In genomic region chr9:117957195-117957594, GRCm38 (mm10) we compare ENCODE assay signal across 17 mouse cellular contexts.
DNase-seq lines count a peak whose midpoint lies in the region; ATAC-seq lines count a peak whose summit lies in the region.
"Had no signal": no experiment of that assay in that cellular context is flagged by ENCODE, and none has a peak within 500 bp of the region (broad histone marks: within the 10 kb centered on the region; RNA-seq: fewer than 3 reads in every experiment).

No protein-coding gene starts in this region.

- H3K9me3 ChIP-seq in heart, embryonic 15.5 days (replicated peaks): no peaks in the 10 kb centered on the region
- H3K9me3 ChIP-seq in heart, embryonic 12.5 days (replicated peaks): no peaks in the 10 kb centered on the region
- H3K9me3 ChIP-seq in kidney, embryonic 16.5 days (ENCODE audit: low read length): no peaks in the 10 kb centered on the region
- no peaks in the 10 kb centered on the region for H3K9me3 ChIP-seq in neural tube, embryonic 13.5 days
- H3K9me3 ChIP-seq in stomach, embryonic 16.5 days (replicated peaks; ENCODE audit: control insufficient read depth, low read length): no peaks in the 10 kb centered on the region
- H3K9me3 ChIP-seq: embryonic facial prominence, embryonic 15.5 days; limb, embryonic 13.5 days; liver, embryonic 15.5 days; neural tube, embryonic 12.5 days had no signal

- DNase-seq in kidney, postnatal 4 days: no peak
- no peak for DNase-seq in neural tube, embryonic 10.5 days (ENCODE audit: extremely low spot score, low spot score)
- DNase-seq: cerebellum, adult 2 months; cerebellum, postnatal 36 days; layer of hippocampus, postnatal 36 days had no signal

- peak overlapping the region; percentile 53 for H3K27ac ChIP-seq in heart, embryonic 15.5 days
- no peak overlapping the region for H3K27ac ChIP-seq in heart, embryonic 12.5 days (ENCODE audit: poor library complexity, severe bottlenecking)
- peak overlapping the region; percentile 54; the same call in 1 of the 2 replicates for H3K27ac ChIP-seq in kidney, embryonic 16.5 days (ENCODE audit: low read length)
- H3K27ac ChIP-seq in neural tube, embryonic 13.5 days (replicated peaks): peak overlapping the region; percentile 29; the same call in 1 of the 2 replicates
- H3K27ac ChIP-seq in stomach, embryonic 16.5 days (ENCODE audit: low read length): peak overlapping the region; percentile 78
- H3K27ac ChIP-seq: embryonic facial prominence, embryonic 15.5 days; layer of hippocampus, adult 2 months; limb, embryonic 13.5 days; liver, embryonic 15.5 days; neural tube, embryonic 12.5 days had no signal

- no peak for ATAC-seq in heart, embryonic 15.5 days (replicated peaks; ENCODE audit: insufficient number of reproducible peaks, insufficient read depth, low FRiP score, low read depth)
- ATAC-seq in heart, embryonic 12.5 days (ENCODE audit: insufficient number of reproducible peaks, low FRiP score): no peak
- no peak for ATAC-seq in kidney, embryonic 16.5 days (ENCODE audit: low FRiP score, low TSS enrichment)
- ATAC-seq in neural tube, embryonic 13.5 days (ENCODE audit: low read depth): no peak
- peak; percentile 44; the same call in 1 of the 2 replicates for ATAC-seq in stomach, embryonic 16.5 days (ENCODE audit: insufficient read depth, low FRiP score)
- ATAC-seq: hindbrain, embryonic 16.5 days had no signal

- H3K4me1 ChIP-seq in heart, embryonic 15.5 days (replicated peaks): peaks cover 8% of the 10 kb centered on the region
- peaks cover 8% of the 10 kb centered on the region for H3K4me1 ChIP-seq in heart, embryonic 12.5 days (replicated peaks)
- H3K4me1 ChIP-seq in kidney, embryonic 16.5 days (ENCODE audit: insufficient read depth, low read length): peaks cover 5% of the 10 kb centered on the region; the same call in 1 of the 2 replicates
- peaks cover 12% of the 10 kb centered on the region for H3K4me1 ChIP-seq in neural tube, embryonic 13.5 days (replicated peaks)
- H3K4me1 ChIP-seq in stomach, embryonic 16.5 days (ENCODE audit: control insufficient read depth, insufficient read depth, low read length): peaks cover 10% of the 10 kb centered on the region; the same call in 1 of the 2 replicates
- H3K4me1 ChIP-seq: embryonic facial prominence, embryonic 15.5 days; limb, embryonic 13.5 days; liver, embryonic 15.5 days; neural tube, embryonic 12.5 days had no signal

- H3K4me2 ChIP-seq in heart, embryonic 15.5 days: no peak overlapping the region
- H3K4me2 ChIP-seq in heart, embryonic 12.5 days: no peak overlapping the region
- H3K4me2 ChIP-seq in kidney, embryonic 16.5 days (replicated peaks; ENCODE audit: low read depth, low read length): no peak overlapping the region
- no peak overlapping the region for H3K4me2 ChIP-seq in neural tube, embryonic 13.5 days
- H3K4me2 ChIP-seq in stomach, embryonic 16.5 days (ENCODE audit: low read depth, low read length): no peak overlapping the region
- H3K4me2 ChIP-seq: embryonic facial prominence, embryonic 15.5 days; limb, embryonic 13.5 days; liver, embryonic 15.5 days; neural tube, embryonic 12.5 days had no signal

- H3K36me3 ChIP-seq in heart, embryonic 15.5 days: no peaks in the 10 kb centered on the region
- H3K36me3 ChIP-seq in heart, embryonic 12.5 days: no peaks in the 10 kb centered on the region
- no peaks in the 10 kb centered on the region for H3K36me3 ChIP-seq in kidney, embryonic 16.5 days (ENCODE audit: insufficient read depth, low read length)
- H3K36me3 ChIP-seq in neural tube, embryonic 13.5 days: no peaks in the 10 kb centered on the region
- no peaks in the 10 kb centered on the region for H3K36me3 ChIP-seq in stomach, embryonic 16.5 days (ENCODE audit: control insufficient read depth, insufficient read depth, low read length)
- H3K36me3 ChIP-seq: embryonic facial prominence, embryonic 15.5 days; limb, embryonic 13.5 days; liver, embryonic 15.5 days; neural tube, embryonic 12.5 days had no signal

- no peak overlapping the region for H3K9ac ChIP-seq in heart, embryonic 15.5 days
- H3K9ac ChIP-seq in heart, embryonic 12.5 days: no peak overlapping the region
- H3K9ac ChIP-seq in kidney, embryonic 16.5 days (replicated peaks; ENCODE audit: low read length): no peak overlapping the region
- H3K9ac ChIP-seq in neural tube, embryonic 13.5 days: no peak overlapping the region
- no peak overlapping the region for H3K9ac ChIP-seq in stomach, embryonic 16.5 days (ENCODE audit: low read length)
- H3K9ac ChIP-seq: embryonic facial prominence, embryonic 15.5 days; limb, embryonic 13.5 days; liver, embryonic 15.5 days; neural tube, embryonic 12.5 days had no signal

- H3K4me3 ChIP-seq in heart, embryonic 15.5 days: no peak overlapping the region
- H3K4me3 ChIP-seq in heart, embryonic 12.5 days: no peak overlapping the region
- H3K4me3 ChIP-seq in kidney, embryonic 16.5 days (ENCODE audit: low read length): no peak overlapping the region
- H3K4me3 ChIP-seq in neural tube, embryonic 13.5 days: no peak overlapping the region
- no peak overlapping the region for H3K4me3 ChIP-seq in stomach, embryonic 16.5 days (replicated peaks; ENCODE audit: low read length)
- H3K4me3 ChIP-seq: embryonic facial prominence, embryonic 15.5 days; layer of hippocampus, adult 2 months; limb, embryonic 13.5 days; liver, embryonic 15.5 days; neural tube, embryonic 12.5 days had no signal

- H3K27me3 ChIP-seq in heart, embryonic 15.5 days: no peaks in the 10 kb centered on the region
- no peaks in the 10 kb centered on the region for H3K27me3 ChIP-seq in heart, embryonic 12.5 days (replicated peaks)
- no peaks in the 10 kb centered on the region for H3K27me3 ChIP-seq in kidney, embryonic 16.5 days (ENCODE audit: insufficient read depth, low read length)
- no peaks in the 10 kb centered on the region for H3K27me3 ChIP-seq in neural tube, embryonic 13.5 days
- H3K27me3 ChIP-seq in stomach, embryonic 16.5 days (ENCODE audit: control insufficient read depth, insufficient read depth, low read length): no peaks in the 10 kb centered on the region
- H3K27me3 ChIP-seq: CH12.LX; embryonic facial prominence, embryonic 15.5 days; limb, embryonic 13.5 days; liver, embryonic 15.5 days; neural tube, embryonic 12.5 days had no signal

- WGBS in heart, embryonic 15.5 days: 74% methylated on average over 2 of the region's 2 CpGs
- 75% methylated on average over 2 of the region's 2 CpGs for WGBS in heart, embryonic 12.5 days
- 76% methylated on average over 2 of the region's 2 CpGs for WGBS in kidney, embryonic 16.5 days
- WGBS in neural tube, embryonic 13.5 days: 59% methylated on average over 2 of the region's 2 CpGs
- 43% methylated on average over 2 of the region's 2 CpGs for WGBS in stomach, embryonic 16.5 days
